Mouse (Mus musculus) heart, adult 2 months (tissue): ENCODE measurements at regions not wholly inside any gene's neighbourhood (a gene's known extent, or its start where the extent isn't known, plus 50 kb on each side); places are given as distances from the start of the nearest gene placed in this dataset.

ENCODE experiments used
- CTCF ChIP-seq: fragments of 200-600 bp; IDR thresholded peaks from 2 replicates; pipeline ENCODE4 v1.8.1; 2022; ENCODE audit warnings: antibody characterized with exemption, mild to moderate bottlenecking, moderate library complexity
- EP300 ChIP-seq: fragments of 200-500 bp; IDR thresholded peaks from 2 replicates; pipeline ENCODE4 v1.6.1; 2011; ENCODE audit warnings: low read depth, low read length, control low read depth; ENCODE audit not compliant: insufficient read depth
- POLR2A ChIP-seq: fragments of 200-500 bp; IDR thresholded peaks from 2 replicates; pipeline ENCODE4 v1.6.1; 2011; ENCODE audit warnings: mild to moderate bottlenecking, low read depth, low read length, control low read depth; ENCODE audit not compliant: insufficient read depth

GRCm38 (mm10) chr12:94283572-94283971 is 1408.5 kb upstream of the Flrt2 start:
- TF ChIP-seq POLR2A (no peak), CTCF (no peak), EP300 (no peak)
